Mouse (Mus musculus): ENCODE measurements around the gene Gm28360.
"Not testable (repeated sequence)": the region's sequence is repeated elsewhere in the genome, so short reads cannot be mapped to it uniquely, and the experiment has no call there.

Gm28360 gene

GRCm38 (mm10) chr1:117829781-117830180 lies at the start of gene Gm28360:
Gm28360 (plus strand) TSS chr1:117830081.
- not testable (repeated sequence) for DNase-seq

DNA sequence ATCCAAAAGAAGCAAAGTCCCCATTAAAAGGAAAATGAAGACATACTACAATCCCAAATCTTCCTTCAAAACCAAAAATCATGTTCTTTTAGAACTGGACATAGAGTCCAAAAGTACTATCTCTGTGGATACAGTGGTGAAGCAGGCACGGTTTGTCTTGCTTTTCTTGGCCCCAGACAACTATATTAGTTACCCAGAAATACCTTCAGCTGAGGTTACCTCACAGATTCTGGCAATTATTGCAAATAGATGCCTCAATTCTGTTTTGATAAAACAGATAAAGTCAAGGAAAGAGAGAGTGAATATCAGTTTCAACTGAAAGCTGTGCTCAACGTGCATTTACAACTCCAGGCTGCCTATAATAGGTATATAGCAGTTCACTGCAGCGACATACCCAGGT lies 49.0 kb upstream of the Gm28360 start, which contains the start of gene B020011L13Rik:
Gene B020011L13Rik, plus strand, starts transcription at position 301 of the 400 bp plus-strand sequence.
- not testable (repeated sequence) for DNase-seq

GRCm38 (mm10) chr1:117816271-117816670 lies 13.6 kb upstream of the Gm28360 start:
- DNase-seq, result not testable (repeated sequence)

GRCm38 (mm10) chr1:117851718-117852117 lies 21.8 kb downstream of the Gm28360 start:
- not testable (repeated sequence) for DNase-seq
